Mouse (Mus musculus): ENCODE data around the gene Sept9. TPM values are rescaled to one million over a fixed set of nuclear protein-coding genes. Genes with fewer than 3 reads are reported as not detected.
A peak's percentile ranks its signal among the peaks of the same experiment; 100 is the strongest.

The Sept9 gene
- polyA plus RNA-seq, 1 experiment from 2014 or later = 149 TPM

GRCm38 (mm10) chr11:117264162-117265021 lies 64.9 kb downstream of the Sept9 start:
- Histone ChIP-seq H3K9ac (no peak overlapping the region), H3K27ac (ENCODE audit: low read depth) (peak overlapping the region; percentile 93; the same call in 1 of the 2 replicates), H3K4me1 (ENCODE audit: insufficient read depth) (peaks cover 31% of the 10 kb centered on the region), H3K4me3 (ENCODE audit: low read depth, low read length) (no peak overlapping the region), H3K4me2 (peak overlapping the region; percentile 77), H3K9me3 (ENCODE audit: low read depth, low read length) (no peaks in the 10 kb centered on the region), H3K36me3 (ENCODE audit: insufficient read depth) (no peaks in the 10 kb centered on the region), H3K27me3 (ENCODE audit: insufficient read depth, low read length) (no peaks in the 10 kb centered on the region)
- ATAC-seq (ENCODE audit: insufficient read depth) (no peak), DNase-seq (peak; percentile 26)
- no peak for TF ChIP-seq CTCF (IDR thresholded peaks at IDR 0.05; ENCODE audit: low read depth)
- WGBS = 62% methylated on average over 13 of the region's 13 CpGs

DNA sequence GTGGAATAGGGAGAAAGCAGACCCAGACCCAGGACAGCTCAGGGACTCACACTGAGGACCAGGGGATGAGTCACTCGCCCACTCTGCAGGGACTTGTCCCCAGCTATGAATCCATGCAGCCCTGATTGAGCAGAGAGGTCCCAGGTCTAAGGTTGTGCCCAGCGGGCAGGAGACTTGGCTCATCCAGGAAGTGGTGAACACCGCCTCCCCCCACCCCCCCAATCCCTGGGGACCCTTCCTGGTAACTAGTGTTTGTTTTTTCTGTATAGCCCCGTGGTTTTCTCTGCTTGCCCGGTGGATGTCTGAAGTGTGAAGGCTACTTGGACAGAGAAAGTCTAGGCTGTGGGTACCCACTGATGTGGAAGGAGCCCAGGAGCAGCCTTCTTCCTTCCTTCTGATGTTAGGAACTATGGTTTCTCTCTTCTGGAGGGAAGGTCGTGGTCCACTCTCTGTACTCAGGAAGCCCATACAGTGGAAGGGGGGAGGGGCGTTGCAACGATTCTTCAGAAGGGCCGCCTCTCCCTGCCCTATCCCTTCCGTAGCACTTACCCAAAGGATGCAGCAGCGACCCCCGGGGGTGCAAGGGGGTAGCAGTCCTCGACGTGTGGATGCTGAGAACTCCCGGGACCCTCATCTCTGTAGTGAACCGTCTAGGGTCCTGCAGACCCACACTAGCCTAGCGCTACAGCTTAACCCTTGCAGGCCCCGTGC lies 66.0 kb downstream of the Sept9 start:
- Histone ChIP-seq H3K4me3 (ENCODE audit: low read depth, low read length) (peak overlapping the region; percentile 74), H3K4me2 (peak overlapping the region; percentile 77), H3K9me3 (ENCODE audit: low read depth, low read length) (no peaks in the 10 kb centered on the region), H3K36me3 (ENCODE audit: insufficient read depth) (no peaks in the 10 kb centered on the region), H3K4me1 (ENCODE audit: insufficient read depth) (peaks cover 39% of the 10 kb centered on the region), H3K27ac (ENCODE audit: low read depth) (peak overlapping the region; percentile 93), H3K9ac (peak overlapping the region; percentile 84), H3K27me3 (ENCODE audit: insufficient read depth, low read length) (no peaks in the 10 kb centered on the region)
- peak; percentile 64 for TF ChIP-seq CTCF (IDR thresholded peaks at IDR 0.05; ENCODE audit: low read depth)
- ATAC-seq (ENCODE audit: insufficient read depth) (peak; percentile 78), DNase-seq (peak; percentile 91)
- 1% methylated on average over 18 of the region's 18 CpGs for WGBS

DNA sequence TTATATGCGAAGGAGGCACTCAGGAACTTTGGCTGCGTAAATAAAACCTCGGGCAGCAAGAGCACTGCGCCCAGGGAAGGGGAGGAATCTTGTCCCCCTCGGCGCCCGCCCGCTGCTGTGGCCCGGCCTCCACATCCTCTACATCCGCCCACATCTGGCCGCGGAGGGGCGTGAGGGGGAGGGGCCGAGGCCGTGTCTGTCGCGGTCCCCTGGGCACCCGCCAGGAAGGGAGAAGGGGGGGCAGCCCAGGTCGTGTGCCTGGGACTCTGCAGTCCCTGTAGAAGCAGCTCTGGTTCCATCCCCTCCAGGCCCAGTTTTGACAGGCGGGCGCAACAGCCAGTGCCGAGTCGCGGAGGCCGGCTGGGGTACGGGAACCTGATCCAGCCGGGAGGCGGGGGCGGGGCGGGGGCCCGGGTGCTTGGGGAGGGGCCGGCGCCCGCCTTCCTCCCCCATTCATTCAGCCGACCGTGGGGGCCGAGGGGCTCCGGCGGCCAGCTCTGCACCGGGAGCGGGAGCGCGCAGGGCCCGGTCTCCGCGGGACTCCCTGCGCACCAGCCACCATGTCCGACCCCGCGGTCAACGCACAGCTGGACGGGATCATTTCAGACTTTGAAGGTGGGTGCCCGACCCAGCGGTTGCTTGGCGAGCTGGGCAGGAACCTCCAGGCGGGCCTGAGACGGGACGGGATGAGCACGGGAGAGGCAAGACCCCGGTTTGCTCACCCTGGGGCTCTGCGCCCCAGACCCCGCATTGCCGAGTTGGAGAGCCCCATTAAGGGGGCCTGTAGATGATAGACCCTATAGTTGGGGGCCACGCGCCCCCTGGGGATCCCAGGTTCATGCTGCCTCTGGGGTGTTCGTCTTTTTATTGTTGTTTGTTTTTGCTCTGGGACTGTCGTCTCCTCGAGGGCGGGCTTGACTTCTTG lies 66.8 kb downstream of the Sept9 start:
- peak; percentile 96 for DNase-seq
- H3K4me2 ChIP-seq = peak overlapping the region; percentile 77
- H3K36me3 ChIP-seq (ENCODE audit: insufficient read depth) = no peaks in the 10 kb centered on the region
- peak overlapping the region; percentile 84 for H3K9ac ChIP-seq
- H3K4me1 ChIP-seq (ENCODE audit: insufficient read depth) = peaks cover 39% of the 10 kb centered on the region
- H3K9me3 ChIP-seq (ENCODE audit: low read depth, low read length) = no peaks in the 10 kb centered on the region
- TF ChIP-seq CTCF (IDR thresholded peaks at IDR 0.05; ENCODE audit: low read depth) = no peak
- ATAC-seq (ENCODE audit: insufficient read depth) = peak; percentile 93
- H3K27me3 ChIP-seq (ENCODE audit: insufficient read depth, low read length) = no peaks in the 10 kb centered on the region
- H3K27ac ChIP-seq (ENCODE audit: low read depth) = peak overlapping the region; percentile 93
- H3K4me3 ChIP-seq (ENCODE audit: low read depth, low read length) = peak overlapping the region; percentile 74
- WGBS = under 1% methylated on average over 69 of the region's 69 CpGs

DNA sequence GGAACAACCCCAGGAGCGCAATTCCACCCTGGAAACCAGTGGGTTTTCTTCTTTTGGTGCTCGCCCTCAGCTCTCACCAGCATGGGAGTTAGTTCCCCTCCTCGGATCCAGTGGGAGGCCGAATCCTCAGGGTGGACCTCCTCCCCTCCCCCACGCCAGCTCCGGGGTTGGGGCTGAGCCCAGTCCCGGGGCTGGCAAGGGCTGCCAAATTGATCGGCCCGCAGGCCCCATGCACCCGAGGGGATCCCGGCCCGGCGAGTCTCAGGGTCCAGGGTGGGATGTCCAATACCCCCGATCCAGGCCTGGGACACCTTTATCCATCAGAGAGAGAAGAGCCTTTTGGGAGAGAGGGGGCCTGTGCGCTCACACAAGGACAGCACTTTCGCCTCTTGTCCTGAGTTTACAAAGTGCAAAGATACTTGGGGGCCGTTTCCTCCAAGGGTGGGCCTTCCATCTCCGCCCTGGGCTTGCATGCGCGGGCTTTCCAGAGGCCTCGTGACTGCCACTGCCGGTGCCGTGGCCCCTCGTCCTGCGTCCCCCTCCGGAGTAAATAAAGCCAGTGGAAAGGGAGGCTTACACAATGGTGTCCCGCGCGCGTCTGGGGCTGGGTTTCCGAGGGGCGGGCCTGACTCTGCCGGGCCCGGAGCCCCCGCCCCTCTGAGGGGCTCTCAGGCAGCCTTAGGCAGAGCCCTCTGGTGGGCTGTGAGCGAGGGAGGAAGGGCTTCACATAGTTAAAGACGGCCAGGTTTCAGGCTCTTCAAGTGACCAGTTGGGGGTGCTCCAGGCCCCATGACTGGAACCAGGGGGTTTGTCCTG lies 67.7 kb downstream of the Sept9 start:
- H3K9me3 ChIP-seq (ENCODE audit: low read depth, low read length) = no peaks in the 10 kb centered on the region
- H3K27ac ChIP-seq (ENCODE audit: low read depth) = peak overlapping the region; percentile 93
- under 1% methylated on average over 37 of the region's 37 CpGs for WGBS
- DNase-seq (peak; percentile 90), ATAC-seq (ENCODE audit: insufficient read depth) (peak; percentile 63)
- H3K4me1 ChIP-seq (ENCODE audit: insufficient read depth) = peaks cover 41% of the 10 kb centered on the region
- H3K36me3 ChIP-seq (ENCODE audit: insufficient read depth) = peaks cover 7% of the 10 kb centered on the region; the same call in 1 of the 2 replicates
- peak overlapping the region; percentile 84 for H3K9ac ChIP-seq
- peak; percentile 66 for TF ChIP-seq CTCF (IDR thresholded peaks at IDR 0.05; ENCODE audit: low read depth)
- peak overlapping the region; percentile 74 for H3K4me3 ChIP-seq (ENCODE audit: low read depth, low read length)
- H3K4me2 ChIP-seq = peak overlapping the region; percentile 77
- no peaks in the 10 kb centered on the region for H3K27me3 ChIP-seq (ENCODE audit: insufficient read depth, low read length)

GRCm38 (mm10) chr11:117267828-117268227 lies 68.4 kb downstream of the Sept9 start:
- DNase-seq = no peak
- ATAC-seq (ENCODE audit: insufficient read depth) = no peak

More at GRCm38 (mm10) chr11:117267828-117268227, 68.4 kb downstream of the Sept9 start:
- Histone ChIP-seq H3K4me2 (peak overlapping the region; percentile 77), H3K4me1 (ENCODE audit: insufficient read depth) (peaks cover 46% of the 10 kb centered on the region), H3K27me3 (ENCODE audit: insufficient read depth, low read length) (no peaks in the 10 kb centered on the region), H3K27ac (ENCODE audit: low read depth) (peak overlapping the region; percentile 93; the same call in 1 of the 2 replicates), H3K36me3 (ENCODE audit: insufficient read depth) (peaks cover 7% of the 10 kb centered on the region; the same call in 1 of the 2 replicates), H3K9me3 (ENCODE audit: low read depth, low read length) (no peaks in the 10 kb centered on the region), H3K4me3 (ENCODE audit: low read depth, low read length) (peak overlapping the region; percentile 74), H3K9ac (peak overlapping the region; percentile 35; the same call in 1 of the 2 replicates)
- 16% methylated on average over 4 of the region's 4 CpGs for WGBS
- TF ChIP-seq CTCF (IDR thresholded peaks at IDR 0.05; ENCODE audit: low read depth) = no peak
